Mouse (Mus musculus): ENCODE measurements around the gene Ankrd35.

DNA sequence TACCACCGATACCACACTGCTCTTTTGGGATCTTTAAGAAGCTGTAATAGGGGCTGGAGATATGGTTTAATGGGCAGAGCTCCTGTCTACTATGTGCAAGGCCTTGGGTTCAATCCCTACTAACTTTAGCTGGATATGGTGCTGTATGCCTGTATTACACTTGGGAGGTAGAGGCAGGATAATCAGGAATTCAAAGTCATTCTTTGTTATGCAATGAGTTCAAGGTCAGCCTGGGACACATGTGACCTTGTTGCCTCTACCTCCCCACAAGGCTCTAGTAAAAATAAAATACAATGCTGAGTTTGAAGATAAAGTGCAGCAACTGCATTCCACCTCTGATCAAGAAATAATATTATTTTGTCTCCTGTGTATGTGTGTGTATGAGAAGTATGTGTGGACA lies 64.1 kb downstream of the Ankrd35 start:
- TF ChIP-seq CTCF (IDR thresholded peaks at IDR 0.05; ENCODE audit: extremely low read depth, insufficient read depth, insufficient read length, insufficient replicate concordance): no peak
- TF ChIP-seq POLR2A (IDR thresholded peaks at IDR 0.05; ENCODE audit: low read depth, low read length): no peak

Measured in spleen, adult 2 months (tissue).